Mouse (Mus musculus) hindbrain, embryonic 14.5 days (tissue): ENCODE measurements around the gene Pspn. TPM values are rescaled to one million over a fixed set of nuclear protein-coding genes. Genes with fewer than 3 reads are reported as not detected.

Experiments used
- ATAC-seq: fragments of 200-750 bp; cut with Nextera tagmentation; 2 replicates; pipeline ENCODE4 v1.8.0; 2017; ENCODE audit warnings: moderate number of reproducible peaks, mild to moderate bottlenecking, moderate TSS enrichment, moderate library complexity; ENCODE audit not compliant: low FRiP score
- DNase-seq: peaks from one replicate; pipeline ENCODE4 v3.0.0-alpha.2; 2015; ENCODE audit warnings: low spot score
- H3K27ac ChIP-seq: fragments of 300-500 bp; sonication (generic); 2 replicates; pipeline ENCODE4 v1.5.1; 2014; ENCODE audit warnings: mild to moderate bottlenecking, moderate library complexity
- H3K27me3 ChIP-seq: fragments of 300-500 bp; sonication (generic); 2 replicates; pipeline ENCODE4 v1.6.1; 2014; ENCODE audit warnings: mild to moderate bottlenecking, low read length, mixed read lengths; ENCODE audit not compliant: control insufficient read depth, insufficient read depth
- H3K36me3 ChIP-seq: fragments of 300-500 bp; sonication (generic); replicated peaks from 2 replicates; pipeline ENCODE4 v1.6.1; 2014; ENCODE audit not compliant: control insufficient read depth, insufficient read depth
- H3K4me1 ChIP-seq: fragments of 300-500 bp; sonication (generic); replicated peaks from 2 replicates; pipeline ENCODE4 v1.6.1; 2014; ENCODE audit warnings: antibody characterized with exemption, low read length, mixed read lengths; ENCODE audit not compliant: control insufficient read depth, insufficient read depth
- H3K4me2 ChIP-seq: fragments of 300-500 bp; sonication (generic); replicated peaks from 2 replicates; pipeline ENCODE4 v1.6.1; 2014; ENCODE audit warnings: mild to moderate bottlenecking, moderate library complexity
- H3K4me3 ChIP-seq: fragments of 300-500 bp; sonication (generic); replicated peaks from 2 replicates; pipeline ENCODE4 v1.5.1; 2014; ENCODE audit warnings: mild to moderate bottlenecking, low read length
- H3K9ac ChIP-seq: fragments of 300-500 bp; sonication (generic); 2 replicates; pipeline ENCODE4 v1.6.1; 2014
- H3K9me3 ChIP-seq: fragments of 300-500 bp; sonication (generic); 2 replicates; pipeline ENCODE4 v1.6.1; 2016; ENCODE audit warnings: low read length; ENCODE audit not compliant: control insufficient read depth
- WGBS: fragments of 180-500 bp; shearing (Covaris S2); extraction: QIAGEN DNeasy Blood & Tissue Kit; methylation state at CpG from one replicate; pipeline ENCODE4 v1.1.7; 2014; 5-methylcytosine and 5-hydroxymethylcytosine counted together
- polyA plus RNA-seq: library from polyadenylated mRNA; unstranded; fragments of >200 nt; fragmentation: Nextera tagmentation; extraction: Ambion mirVana; gene quantifications from 2 replicates; pipeline ENCODE4 v1.2.1, GENCODE M21; 2014

Pspn gene
- polyA plus RNA-seq, 1 experiment from 2014 or later = 0.47 TPM

- H3K9ac ChIP-seq = no peak overlapping the region
- DNase-seq = no peak
- H3K4me1 ChIP-seq = no peaks in the 10 kb centered on the region
- no peaks in the 10 kb centered on the region for H3K36me3 ChIP-seq
- ATAC-seq = no peak
- no peak overlapping the region for H3K4me3 ChIP-seq
- 87% methylated on average over 1 of the region's 1 CpGs for WGBS
- no peak overlapping the region for H3K4me2 ChIP-seq
- H3K27me3 ChIP-seq = no peaks in the 10 kb centered on the region
- no peak overlapping the region for H3K27ac ChIP-seq
- no peaks in the 10 kb centered on the region for H3K9me3 ChIP-seq
Measured at GRCm38 (mm10) chr17:56952639-56953038, 47.2 kb downstream of the Pspn start.

- WGBS = 14% methylated on average over 3 of the region's 3 CpGs
- no peak overlapping the region for H3K4me3 ChIP-seq
- no peak overlapping the region for H3K27ac ChIP-seq
- H3K27me3 ChIP-seq = no peaks in the 10 kb centered on the region
- H3K9ac ChIP-seq = no peak overlapping the region
- no peaks in the 10 kb centered on the region for H3K9me3 ChIP-seq
- no peaks in the 10 kb centered on the region for H3K36me3 ChIP-seq
- no peak for ATAC-seq
- no peak overlapping the region for H3K4me2 ChIP-seq
- peak; percentile 28 for DNase-seq
- H3K4me1 ChIP-seq = no peaks in the 10 kb centered on the region
Measured at GRCm38 (mm10) chr17:56950915-56951314, 48.9 kb downstream of the Pspn start.

Other genes with a start within 250 kb of the Pspn start
- 2.8 and 3.8 TPM in 2 replicates for gene Nrtn, start 242.5 kb downstream of the Pspn start, polyA plus RNA-seq
- gene Dus3l, start 235.3 kb downstream of the Pspn start, polyA plus RNA-seq = 76.9 and 81.9 TPM in 2 replicates
- gene Prr22, start 229.8 kb downstream of the Pspn start, polyA plus RNA-seq = 0.76 and 0.78 TPM in 2 replicates
- 3.3 and 4.3 TPM in 2 replicates for gene Rfx2, start 169.0 kb downstream of the Pspn start, polyA plus RNA-seq
- gene Acsbg2, start 125.6 kb downstream of the Pspn start, polyA plus RNA-seq = not detected in 2 replicates
- 0.31 and 0.41 TPM in 2 replicates for gene 1700061G19Rik, start 124.5 kb downstream of the Pspn start, polyA plus RNA-seq
- 50.1 and 53.2 TPM in 2 replicates for gene Mllt1, start 64.6 kb downstream of the Pspn start, polyA plus RNA-seq
- not detected in 2 replicates for gene Acer1, start 17.9 kb downstream of the Pspn start, polyA plus RNA-seq
- 163 and 172 TPM in 2 replicates for gene Clpp, start 9.7 kb downstream of the Pspn start, polyA plus RNA-seq
- 55.7 and 56.5 TPM in 2 replicates for gene Alkbh7, start 2.7 kb downstream of the Pspn start, polyA plus RNA-seq
- gene Gtf2f1, start 11.3 kb upstream of the Pspn start, polyA plus RNA-seq = 54.5 and 58.2 TPM in 2 replicates
- gene Gm17949, start 11.5 kb upstream of the Pspn start, polyA plus RNA-seq = 0.28 and 0.40 TPM in 2 replicates
- gene Khsrp, start 31.5 kb upstream of the Pspn start, polyA plus RNA-seq = 36.0 and 38.1 TPM in 2 replicates
- not detected in 2 replicates for gene Slc25a41, start 41.6 kb upstream of the Pspn start, polyA plus RNA-seq
- gene Crb3, start 59.1 kb upstream of the Pspn start, polyA plus RNA-seq = 4.0 and 4.2 TPM in 2 replicates
- 40.6 and 46.8 TPM in 2 replicates for gene Slc25a23, start 59.8 kb upstream of the Pspn start, polyA plus RNA-seq
- 2.8 and 3.6 TPM in 2 replicates for gene Dennd1c, start 78.5 kb upstream of the Pspn start, polyA plus RNA-seq
- 312 and 331 TPM in 2 replicates for gene Tubb4a, start 87.8 kb upstream of the Pspn start, polyA plus RNA-seq
- gene Tnfsf9, start 105.3 kb upstream of the Pspn start, polyA plus RNA-seq = 5.6 and 6.2 TPM in 2 replicates
- gene Cd70, start 149.8 kb upstream of the Pspn start, polyA plus RNA-seq = 1.5 and 1.7 TPM in 2 replicates
- 0.13 TPM in 1 of 2 replicates, not detected in the other for gene Tnfsf14, start 194.2 kb upstream of the Pspn start, polyA plus RNA-seq
- 2.0 and 2.7 TPM in 2 replicates for gene C3, start 228.1 kb upstream of the Pspn start, polyA plus RNA-seq
- 22.1 and 24.3 TPM in 2 replicates for gene Gpr108, start 248.4 kb upstream of the Pspn start, polyA plus RNA-seq
- gene Trip10, start 249.4 kb upstream of the Pspn start, polyA plus RNA-seq = 9.5 and 10.1 TPM in 2 replicates